Mouse (Mus musculus) activated CD4-positive, CD25-positive, alpha-beta regulatory T cell, adult 9 weeks (primary cell): ENCODE measurements around the gene Glt28d2. TPM values are rescaled to one million over a fixed set of nuclear protein-coding genes. Genes with fewer than 3 reads are reported as not detected.

Experiments used
- polyA plus RNA-seq: library from polyadenylated mRNA; unstranded; fragments of 100-300 nt; shearing (Covaris generic); gene quantifications from one replicate; pipeline ENCODE4 v1.2.1, GENCODE M21; 2017

Glt28d2 gene
- 4.4 TPM for polyA plus RNA-seq

GRCm38 (mm10) chr3:85887239-85887827, at the start of gene Glt28d2, which contains the start of gene Gm37240:
TSS of gene Glt28d2 (minus strand) at chr3:85887516.
TSS of gene Gm37240 (minus strand) at chr3:85887518.

Other genes starting within 250 kb of the Glt28d2 start
- 13.8 TPM for gene Fam160a1, start 70.2 kb downstream of the Glt28d2 start, polyA plus RNA-seq
- 15.8 TPM for gene Gm37240, start within 50 bp of the Glt28d2 start, polyA plus RNA-seq
- gene Sh3d19, start 83.6 kb upstream of the Glt28d2 start, polyA plus RNA-seq: 3.6 TPM
- not detected for gene Prss48, start 115.0 kb upstream of the Glt28d2 start, polyA plus RNA-seq